Mouse (Mus musculus): ENCODE measurements around the gene Gbp6. TPM values are rescaled to one million over a fixed set of nuclear protein-coding genes. Genes with fewer than 3 reads are reported as not detected.

The Gbp6 gene
- total RNA-seq, 2 experiments from 2014 or later: 0.67 to 0.93 TPM

Other genes with a start within 250 kb of the Gbp6 start
- gene Gbp9, start 154.2 kb downstream of the Gbp6 start, total RNA-seq (2021): 1 to 10 TPM; 2.8 to 2.9 TPM
- under 1 TPM in 1 of 2 experiments, not detected in 1; 0.20 TPM for gene Gbp8, start 154.2 kb downstream of the Gbp6 start, total RNA-seq (2021)
- gene Gbp4, start 154.1 kb downstream of the Gbp6 start, total RNA-seq (2021): 1 to 10 TPM; 1.1 to 2.2 TPM
- not detected for gene Gbp10, start 54.2 kb downstream of the Gbp6 start, total RNA-seq (2021)
- not detected for gene Gm43302, start within 50 bp of the Gbp6 start, total RNA-seq (2021)
- 100 to 1,000 TPM in 1 of 2 experiments, 10 to 100 TPM in 1; 87.4 to 102 TPM for gene Lrrc8b, start 122.1 kb upstream of the Gbp6 start, total RNA-seq (2021)
- 10 to 100 TPM; 33.4 to 34.7 TPM for gene Lrrc8c, start 225.7 kb upstream of the Gbp6 start, total RNA-seq (2021)

Measured in left cerebral cortex, postnatal 36 days (tissue).